Mouse (Mus musculus) CD4-positive, CD25-positive, alpha-beta regulatory T cell, adult 4 months (primary cell): Measurements from ENCODE around the gene Cutc. TPM values are rescaled to one million over a fixed set of nuclear protein-coding genes. Genes with fewer than 3 reads are reported as not detected.

Experiments used
- ATAC-seq: one replicate; pipeline ENCODE4 v1.8.0; 2017
- polyA plus RNA-seq, 2 experiments: library from polyadenylated mRNA; unstranded; fragments of 100-300 nt; shearing (Covaris generic); gene quantifications; one replicate each; pipeline ENCODE4 v1.2.1; 2017

The Cutc gene
- polyA plus RNA-seq, 2 experiments from 2014 or later = 12.5 to 16.8 TPM

DNA sequence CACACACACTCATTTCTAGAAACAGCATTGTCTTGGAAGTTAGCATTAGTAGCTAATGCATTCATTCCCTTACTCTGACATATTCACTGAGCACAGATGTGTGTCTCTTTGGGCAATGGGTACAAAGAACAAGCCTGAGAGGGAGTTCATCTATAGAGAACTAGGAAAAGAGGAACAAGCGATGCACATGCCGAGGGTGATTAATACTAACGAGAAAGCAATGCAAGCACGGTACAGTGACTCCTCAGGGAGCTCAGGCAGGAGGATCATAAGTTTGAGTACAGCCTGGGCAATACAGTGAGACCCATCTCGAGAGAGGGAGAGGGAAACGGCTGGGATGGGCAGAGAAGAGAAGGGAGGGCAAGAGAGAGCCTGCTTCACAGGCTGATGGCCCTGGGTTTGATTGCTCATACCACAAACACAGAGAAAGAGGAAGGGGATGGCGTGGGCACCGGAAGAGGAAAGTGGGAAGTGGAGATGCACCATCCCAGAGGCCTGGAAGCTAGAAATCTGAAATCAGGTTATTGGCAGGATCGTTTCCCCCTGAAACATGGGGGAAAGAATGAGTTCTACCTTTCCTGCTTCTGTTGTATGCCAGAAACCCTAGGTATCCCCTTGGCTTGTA, 48.7 kb downstream of the Cutc start:
- ATAC-seq = no peak

DNA sequence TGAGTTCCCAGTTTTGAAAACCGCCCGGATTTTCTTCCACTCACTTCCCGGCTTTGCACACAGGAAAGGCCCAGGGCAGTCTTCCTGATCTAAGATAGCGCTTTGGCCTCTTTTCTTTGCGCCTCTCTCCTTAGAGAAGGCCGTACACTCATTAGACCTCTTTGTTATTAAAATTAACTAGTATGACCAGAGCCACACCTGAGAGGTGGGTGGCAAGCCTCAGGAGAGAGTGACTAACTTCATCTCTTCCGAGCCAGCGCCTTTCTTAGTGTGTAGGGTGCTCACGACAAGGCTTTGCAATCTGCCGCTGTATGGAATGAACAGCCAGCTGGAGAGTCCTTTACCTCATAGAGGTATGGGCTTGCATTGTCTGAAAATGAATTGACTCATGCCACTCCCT, 51.1 kb downstream of the Cutc start:
- no peak for ATAC-seq

DNA sequence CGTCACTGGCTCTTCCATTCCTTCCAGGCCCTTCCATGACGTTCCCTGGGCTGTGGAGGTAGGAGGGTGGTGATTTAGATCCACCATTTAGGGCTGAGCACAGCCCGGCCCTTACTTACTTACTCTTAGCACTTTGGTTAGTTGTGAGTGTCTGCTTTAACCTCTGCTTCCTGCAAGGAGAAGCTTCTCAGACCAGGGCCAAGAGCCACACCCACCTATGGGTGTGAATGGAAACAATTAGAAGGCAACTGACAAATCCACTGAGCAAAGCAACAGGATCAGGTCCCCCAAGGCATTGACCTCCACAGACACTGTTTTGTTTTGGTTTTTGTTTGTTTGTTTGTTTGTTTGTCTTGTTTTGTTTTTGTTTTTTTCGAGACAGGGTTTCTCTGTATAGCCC, 56.5 kb downstream of the Cutc start:
- no peak for ATAC-seq

DNA sequence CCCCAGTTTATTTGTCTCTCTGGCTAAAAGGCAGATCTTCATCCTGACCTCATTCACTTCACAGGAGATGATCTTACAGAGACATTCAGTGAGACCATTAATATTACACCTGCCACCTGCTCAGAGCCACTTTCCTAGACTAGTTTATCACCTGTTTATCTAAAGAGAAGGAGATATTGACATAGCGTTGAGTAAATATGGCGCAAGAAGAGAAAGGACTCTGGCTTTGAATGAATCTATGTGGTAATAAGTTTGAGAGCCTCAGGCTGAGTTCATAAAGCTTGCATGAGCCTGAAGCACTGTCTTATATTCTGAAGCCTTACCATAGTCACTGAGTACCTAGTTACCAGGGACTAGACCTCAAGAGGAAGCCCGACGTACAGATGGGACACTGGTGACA, 58.6 kb downstream of the Cutc start:
- ATAC-seq = no peak

DNA sequence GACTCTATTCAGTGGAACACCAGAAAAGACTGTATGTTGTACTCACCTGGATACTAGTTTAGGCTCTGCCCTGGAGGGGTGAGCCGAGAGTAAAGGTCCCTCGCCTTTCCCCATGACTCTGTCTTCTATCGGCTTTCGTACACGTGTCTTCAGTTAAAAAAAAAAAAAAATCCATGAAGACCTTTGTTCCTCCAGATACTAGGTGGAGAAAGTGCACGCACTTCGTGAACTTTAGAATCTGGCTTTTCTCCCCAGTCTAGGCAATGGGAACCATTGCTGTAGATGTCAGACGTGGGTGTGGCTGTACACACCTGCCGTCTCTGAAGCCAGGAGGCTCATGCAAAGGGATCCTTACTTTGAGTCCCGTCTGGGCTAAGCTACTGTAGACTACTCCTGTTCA, 60.5 kb downstream of the Cutc start:
- ATAC-seq = no peak

DNA sequence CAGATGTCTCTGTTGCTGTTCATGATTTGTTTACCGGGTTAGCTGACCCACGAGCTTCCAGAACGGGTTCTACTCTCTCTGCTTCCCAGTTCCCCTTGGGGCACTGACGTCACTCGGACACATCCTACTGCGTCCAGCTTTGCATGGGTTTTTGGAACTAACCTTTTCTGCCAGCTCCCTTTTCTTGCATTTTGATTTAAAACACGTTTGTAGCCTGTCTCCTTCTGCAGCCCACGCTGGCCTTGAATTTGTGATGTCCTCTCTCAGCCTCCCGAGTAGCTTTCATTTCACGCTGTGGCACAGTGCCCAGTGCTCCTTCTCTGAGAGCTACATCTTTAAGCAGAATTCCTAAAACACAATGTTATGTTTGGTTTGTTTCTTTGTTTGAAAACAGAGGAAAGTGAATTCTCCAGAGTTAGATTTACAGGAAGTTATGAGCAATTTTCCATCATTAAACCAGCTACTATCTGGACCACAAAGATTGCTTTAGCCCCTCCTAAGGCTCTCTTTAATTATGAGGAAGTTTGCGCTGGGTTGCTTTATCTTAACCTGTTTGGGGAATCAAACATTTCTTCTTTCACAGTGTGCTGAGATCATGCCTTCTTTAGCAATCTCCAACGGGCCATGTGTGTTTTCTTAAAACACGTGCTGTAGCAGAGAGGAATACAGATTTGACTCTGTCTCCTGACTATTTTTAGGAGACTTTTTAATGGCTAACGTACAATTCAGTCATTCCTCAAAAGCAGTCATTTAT, 63.0 kb downstream of the Cutc start:
- ATAC-seq = no peak

Other genes starting within 250 kb of the Cutc start
- gene Got1, start 228.4 kb upstream of the Cutc start, polyA plus RNA-seq = 10 to 100 TPM; 40.4 to 50.6 TPM
- gene Nkx2-3, start 140.7 kb upstream of the Cutc start, polyA plus RNA-seq = not detected
- 10 to 100 TPM in 1 of 2 experiments, 1 to 10 TPM in 1; 9.8 to 12.6 TPM for gene Slc25a28, start 78.1 kb upstream of the Cutc start, polyA plus RNA-seq
- 1 to 10 TPM; 6.7 to 7.1 TPM for gene Entpd7, start 63.3 kb upstream of the Cutc start, polyA plus RNA-seq
- gene Cox15, start within 50 bp of the Cutc start, polyA plus RNA-seq = 10 to 100 TPM in 1 of 2 experiments, 1 to 10 TPM in 1; 7.4 to 14.6 TPM
- gene Abcc2, start 29.2 kb downstream of the Cutc start, polyA plus RNA-seq = not detected
- gene Dnmbp, start 187.2 kb downstream of the Cutc start, polyA plus RNA-seq = 1 to 10 TPM; 5.9 to 7.9 TPM
- gene Cpn1, start 233.6 kb downstream of the Cutc start, polyA plus RNA-seq = not detected